Mouse (Mus musculus) cortical plate, adult 2 months (tissue): Measurements from ENCODE around the gene Cd300ld2.

ENCODE experiments used
- CTCF ChIP-seq: fragments of 200-500 bp; IDR thresholded peaks from 2 replicates; pipeline ENCODE4 v1.5.1; 2011; ENCODE audit warnings: mild to moderate bottlenecking, control low read depth, low read length; ENCODE audit not compliant: insufficient read depth; ENCODE audit errors: extremely low read depth
- POLR2A ChIP-seq: fragments of 200-500 bp; IDR thresholded peaks from 2 replicates; pipeline ENCODE4 v1.6.1; 2011; ENCODE audit warnings: mild to moderate bottlenecking, low read length, control low read depth; ENCODE audit not compliant: insufficient read depth; ENCODE audit errors: extremely low read depth

- TF ChIP-seq POLR2A, result no peak
- no peak for TF ChIP-seq CTCF
Measured at GRCm38 (mm10) chr11:114989793-114990192, 26.2 kb downstream of the Cd300ld2 start, which contains the start of gene Cd300ld.
